Mouse (Mus musculus): ENCODE results near the gene Atg7. TPM values are rescaled to one million over a fixed set of nuclear protein-coding genes. Genes with fewer than 3 reads are reported as not detected.

The Atg7 gene
- polyA plus RNA-seq, 1 experiment from 2014 or later: 14.0 TPM

GRCm38 (mm10) chr6:114891771-114892170 is 248.9 kb downstream of the Atg7 start:
- no peak overlapping the region for H3K4me3 ChIP-seq (ENCODE audit: low read depth, low read length)
- peak overlapping the region; percentile 49; the same call in 1 of the 2 replicates for H3K27ac ChIP-seq (replicated peaks)
- DNase-seq (ENCODE audit: low spot score) (no peak), ATAC-seq (ENCODE audit: low FRiP score, low TSS enrichment) (no peak)
- no peaks in the 10 kb centered on the region for H3K36me3 ChIP-seq (ENCODE audit: control insufficient read depth, insufficient read depth, low read length)
- no peaks in the 10 kb centered on the region for H3K27me3 ChIP-seq (ENCODE audit: control insufficient read depth, insufficient read depth, low read length)
- 58% methylated on average over 12 of the region's 12 CpGs for WGBS
- TF ChIP-seq EP300 (optimal IDR thresholded peaks at IDR 0.05): no peak
- no peak for TF ChIP-seq CTCF (IDR thresholded peaks at IDR 0.05; ENCODE audit: low read depth)
- no peak overlapping the region for H3K9ac ChIP-seq (ENCODE audit: low read length)
- peaks cover 21% of the 10 kb centered on the region for H3K4me1 ChIP-seq (replicated peaks; ENCODE audit: control insufficient read depth, insufficient read depth)
- H3K9me3 ChIP-seq (ENCODE audit: control insufficient read depth, low read length): no peaks in the 10 kb centered on the region
- no peak overlapping the region for H3K4me2 ChIP-seq (replicated peaks; ENCODE audit: low read depth)

- no peak for TF ChIP-seq CTCF (IDR thresholded peaks at IDR 0.05; ENCODE audit: low read depth)
- no peak for TF ChIP-seq EP300 (optimal IDR thresholded peaks at IDR 0.05)
- no peak for DNase-seq (ENCODE audit: low spot score)
- no peak for ATAC-seq (ENCODE audit: low FRiP score, low TSS enrichment)
- no peaks in the 10 kb centered on the region for H3K36me3 ChIP-seq (ENCODE audit: control insufficient read depth, insufficient read depth, low read length)
- H3K9me3 ChIP-seq (ENCODE audit: control insufficient read depth, low read length): no peaks in the 10 kb centered on the region
- no peak overlapping the region for H3K4me3 ChIP-seq (ENCODE audit: low read depth, low read length)
- H3K9ac ChIP-seq (ENCODE audit: low read length): peak overlapping the region; percentile 8; the same call in 1 of the 2 replicates
- no peaks in the 10 kb centered on the region for H3K27me3 ChIP-seq (ENCODE audit: control insufficient read depth, insufficient read depth, low read length)
- no peak overlapping the region for H3K4me2 ChIP-seq (replicated peaks; ENCODE audit: low read depth)
- H3K27ac ChIP-seq (replicated peaks): peak overlapping the region; percentile 49; the same call in 1 of the 2 replicates
- peaks cover 21% of the 10 kb centered on the region for H3K4me1 ChIP-seq (replicated peaks; ENCODE audit: control insufficient read depth, insufficient read depth)
- 34% methylated on average over 6 of the region's 6 CpGs for WGBS
Measured at GRCm38 (mm10) chr6:114892363-114892762, 249.5 kb downstream of the Atg7 start.

DNA sequence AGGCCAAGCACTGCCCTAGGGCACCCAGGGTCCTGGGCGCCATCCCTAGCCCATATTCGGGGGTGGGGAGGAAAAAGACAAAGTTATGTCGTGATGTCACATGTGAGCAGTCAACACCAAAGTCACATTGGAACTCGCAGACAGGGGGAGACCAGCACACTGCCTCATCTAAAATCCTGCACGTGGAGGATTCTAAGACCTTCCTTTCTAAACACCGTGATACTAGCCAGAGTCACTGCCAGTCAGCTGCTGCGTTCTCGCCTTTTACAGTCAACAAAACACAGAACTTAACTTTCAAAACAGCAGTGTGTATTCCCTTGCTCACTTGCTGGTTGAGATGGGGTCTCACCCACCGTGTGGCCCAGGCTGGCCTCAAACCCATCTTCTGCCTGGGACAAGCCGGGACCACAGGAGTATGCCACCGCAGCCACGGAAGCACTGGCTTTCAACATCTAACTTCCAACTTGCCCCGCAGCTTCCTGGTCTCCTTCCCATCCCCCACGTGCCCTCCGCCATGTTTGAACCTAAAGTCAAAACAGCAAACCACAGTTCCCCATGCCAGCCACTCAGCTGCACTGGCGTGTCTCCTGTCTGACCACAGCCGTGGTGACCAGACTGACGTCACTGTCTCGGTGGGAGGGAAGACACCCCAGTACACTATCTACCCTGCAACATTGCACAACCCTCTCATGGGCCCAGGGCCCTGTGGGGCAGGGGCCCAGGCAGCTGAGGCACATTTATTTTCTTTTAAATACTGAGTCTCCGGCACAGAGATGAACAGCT is 250.7 kb downstream of the Atg7 start:
- TF ChIP-seq CTCF (IDR thresholded peaks at IDR 0.05; ENCODE audit: low read depth) (peak; percentile 36; the same call in 1 of the 2 replicates), EP300 (optimal IDR thresholded peaks at IDR 0.05) (no peak)
- no peaks in the 10 kb centered on the region for H3K9me3 ChIP-seq (ENCODE audit: control insufficient read depth, low read length)
- no peaks in the 10 kb centered on the region for H3K36me3 ChIP-seq (ENCODE audit: control insufficient read depth, insufficient read depth, low read length)
- H3K4me1 ChIP-seq (replicated peaks; ENCODE audit: control insufficient read depth, insufficient read depth): peaks cover 19% of the 10 kb centered on the region
- WGBS: 46% methylated on average over 20 of the region's 20 CpGs
- H3K9ac ChIP-seq (ENCODE audit: low read length): peak overlapping the region; percentile 18; the same call in 1 of the 2 replicates
- H3K27ac ChIP-seq (replicated peaks): peak overlapping the region; percentile 69
- H3K27me3 ChIP-seq (ENCODE audit: control insufficient read depth, insufficient read depth, low read length): no peaks in the 10 kb centered on the region
- ATAC-seq (ENCODE audit: low FRiP score, low TSS enrichment) (peak; percentile 35; the same call in 1 of the 2 replicates), DNase-seq (ENCODE audit: low spot score) (no peak)
- H3K4me3 ChIP-seq (ENCODE audit: low read depth, low read length): no peak overlapping the region
- no peak overlapping the region for H3K4me2 ChIP-seq (replicated peaks; ENCODE audit: low read depth)

DNA sequence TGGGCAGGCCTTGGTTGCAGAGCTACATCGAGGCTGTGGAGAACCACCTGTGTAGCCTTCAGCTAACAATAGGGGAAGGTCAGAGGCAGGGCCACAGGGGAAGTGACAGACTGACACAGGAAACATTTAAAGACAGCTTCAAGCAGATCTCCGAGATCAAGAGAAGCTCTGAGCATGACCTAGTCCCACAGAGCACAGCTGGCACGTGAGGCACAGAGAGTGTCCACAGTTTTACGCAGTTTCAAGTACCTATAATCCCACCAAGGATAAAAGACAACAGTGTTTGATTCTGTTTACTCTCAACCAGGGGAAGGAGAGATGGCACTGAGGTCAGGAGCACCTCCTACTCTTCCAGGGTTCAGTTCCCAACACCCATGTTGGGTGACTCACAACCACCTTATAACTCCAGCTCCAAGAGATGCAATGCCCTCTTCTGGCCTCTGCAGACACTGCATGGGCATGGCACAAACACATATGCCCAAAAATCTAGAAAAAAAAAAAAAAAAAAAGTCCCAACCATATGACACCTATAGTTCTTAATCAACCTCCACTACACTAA is 251.7 kb downstream of the Atg7 start:
- peaks cover 19% of the 10 kb centered on the region for H3K4me1 ChIP-seq (replicated peaks; ENCODE audit: control insufficient read depth, insufficient read depth)
- H3K27me3 ChIP-seq (ENCODE audit: control insufficient read depth, insufficient read depth, low read length): no peaks in the 10 kb centered on the region
- H3K9me3 ChIP-seq (ENCODE audit: control insufficient read depth, low read length): no peaks in the 10 kb centered on the region
- WGBS: 54% methylated on average over 4 of the region's 4 CpGs
- H3K27ac ChIP-seq (replicated peaks): peak overlapping the region; percentile 69
- ATAC-seq (ENCODE audit: low FRiP score, low TSS enrichment): no peak
- H3K4me2 ChIP-seq (replicated peaks; ENCODE audit: low read depth): no peak overlapping the region
- no peak overlapping the region for H3K9ac ChIP-seq (ENCODE audit: low read length)
- no peak for DNase-seq (ENCODE audit: low spot score)
- H3K4me3 ChIP-seq (ENCODE audit: low read depth, low read length): no peak overlapping the region
- TF ChIP-seq EP300 (optimal IDR thresholded peaks at IDR 0.05): no peak
- TF ChIP-seq CTCF (IDR thresholded peaks at IDR 0.05; ENCODE audit: low read depth): peak; percentile 52; the same call in 1 of the 2 replicates
- H3K36me3 ChIP-seq (ENCODE audit: control insufficient read depth, insufficient read depth, low read length): no peaks in the 10 kb centered on the region

DNA sequence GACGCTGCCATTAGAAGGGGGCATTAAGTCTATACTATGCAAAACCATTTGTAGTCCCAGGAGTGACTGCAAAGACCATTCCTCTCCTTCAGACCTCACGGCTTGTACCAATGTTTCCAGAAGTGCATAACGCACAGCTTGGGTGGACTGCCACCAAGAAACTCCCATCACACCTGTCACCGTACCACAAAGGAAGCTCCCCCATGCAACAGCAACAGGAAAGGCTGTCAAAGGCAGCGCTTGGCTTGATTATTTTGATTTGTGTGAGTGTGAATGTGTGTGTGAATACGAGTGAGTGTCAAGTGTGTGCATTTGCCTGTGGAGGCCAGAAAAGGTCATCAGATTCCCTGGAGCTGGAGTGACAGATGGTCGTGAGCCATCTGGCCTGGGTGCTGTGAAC is 252.3 kb downstream of the Atg7 start:
- WGBS: 93% methylated on average over 7 of the region's 7 CpGs

GRCm38 (mm10) chr6:114896281-114896680 is 253.4 kb downstream of the Atg7 start:
- no peaks in the 10 kb centered on the region for H3K36me3 ChIP-seq (ENCODE audit: control insufficient read depth, insufficient read depth, low read length)
- no peak for TF ChIP-seq CTCF (IDR thresholded peaks at IDR 0.05; ENCODE audit: low read depth)
- TF ChIP-seq EP300 (optimal IDR thresholded peaks at IDR 0.05): no peak
- no peak for ATAC-seq (ENCODE audit: low FRiP score, low TSS enrichment)
- DNase-seq (ENCODE audit: low spot score): no peak
- H3K9me3 ChIP-seq (ENCODE audit: control insufficient read depth, low read length): no peaks in the 10 kb centered on the region
- no peak overlapping the region for H3K4me2 ChIP-seq (replicated peaks; ENCODE audit: low read depth)
- H3K9ac ChIP-seq (ENCODE audit: low read length): no peak overlapping the region
- H3K4me3 ChIP-seq (ENCODE audit: low read depth, low read length): no peak overlapping the region
- no peak overlapping the region for H3K27ac ChIP-seq (replicated peaks)
- WGBS: 70% methylated on average over 2 of the region's 2 CpGs
- H3K4me1 ChIP-seq (replicated peaks; ENCODE audit: control insufficient read depth, insufficient read depth): peaks cover 14% of the 10 kb centered on the region
- H3K27me3 ChIP-seq (ENCODE audit: control insufficient read depth, insufficient read depth, low read length): no peaks in the 10 kb centered on the region

More for the DNA sequence above, 252.3 kb downstream of the Atg7 start:
- H3K4me3 ChIP-seq (ENCODE audit: low read depth, low read length): no peak overlapping the region
- no peaks in the 10 kb centered on the region for H3K36me3 ChIP-seq (ENCODE audit: control insufficient read depth, insufficient read depth, low read length)
- DNase-seq (ENCODE audit: low spot score): no peak
- H3K27me3 ChIP-seq (ENCODE audit: control insufficient read depth, insufficient read depth, low read length): no peaks in the 10 kb centered on the region
- no peak overlapping the region for H3K9ac ChIP-seq (ENCODE audit: low read length)
- H3K9me3 ChIP-seq (ENCODE audit: control insufficient read depth, low read length): no peaks in the 10 kb centered on the region
- H3K27ac ChIP-seq (replicated peaks): no peak overlapping the region
- no peak for ATAC-seq (ENCODE audit: low FRiP score, low TSS enrichment)
- H3K4me1 ChIP-seq (replicated peaks; ENCODE audit: control insufficient read depth, insufficient read depth): peaks cover 19% of the 10 kb centered on the region
- no peak overlapping the region for H3K4me2 ChIP-seq (replicated peaks; ENCODE audit: low read depth)
- no peak for TF ChIP-seq EP300 (optimal IDR thresholded peaks at IDR 0.05)
- no peak for TF ChIP-seq CTCF (IDR thresholded peaks at IDR 0.05; ENCODE audit: low read depth)

Measured in stomach, postnatal 0 days (tissue).